Mouse (Mus musculus): ENCODE results near the gene Lrig2. TPM values are rescaled to one million over a fixed set of nuclear protein-coding genes. Genes with fewer than 3 reads are reported as not detected.

Gene Lrig2
- polyA plus RNA-seq, 1 experiment from 2014 or later: 33.8 TPM

- WGBS: 55% methylated on average over 3 of the region's 3 CpGs
- Histone ChIP-seq H3K4me2 (ENCODE audit: low read depth, low read length) (no peak overlapping the region), H3K9me3 (ENCODE audit: control insufficient read depth, low read length) (no peaks in the 10 kb centered on the region), H3K9ac (replicated peaks; ENCODE audit: low read depth, low read length) (no peak overlapping the region), H3K4me3 (ENCODE audit: low read depth, low read length) (no peak overlapping the region), H3K36me3 (ENCODE audit: control insufficient read depth, insufficient read depth, low read length) (peaks cover 23% of the 10 kb centered on the region), H3K27ac (ENCODE audit: low read depth, low read length) (no peak overlapping the region), H3K4me1 (ENCODE audit: control insufficient read depth, insufficient read depth, low read length) (no peaks in the 10 kb centered on the region), H3K27me3 (ENCODE audit: control insufficient read depth, insufficient read depth, low read length) (no peaks in the 10 kb centered on the region)
- no peak for ATAC-seq (ENCODE audit: low read depth)
Observed at GRCm38 (mm10) chr3:104469421-104469820, 42.3 kb downstream of the Lrig2 start.

- Histone ChIP-seq H3K9me3 (ENCODE audit: control insufficient read depth, low read length) (no peaks in the 10 kb centered on the region), H3K4me2 (ENCODE audit: low read depth, low read length) (no peak overlapping the region), H3K9ac (replicated peaks; ENCODE audit: low read depth, low read length) (no peak overlapping the region), H3K4me3 (ENCODE audit: low read depth, low read length) (no peak overlapping the region), H3K4me1 (ENCODE audit: control insufficient read depth, insufficient read depth, low read length) (no peaks in the 10 kb centered on the region), H3K36me3 (ENCODE audit: control insufficient read depth, insufficient read depth, low read length) (peaks cover 58% of the 10 kb centered on the region), H3K27me3 (ENCODE audit: control insufficient read depth, insufficient read depth, low read length) (no peaks in the 10 kb centered on the region), H3K27ac (ENCODE audit: low read depth, low read length) (no peak overlapping the region)
- WGBS: 88% methylated on average over 2 of the region's 2 CpGs
- no peak for ATAC-seq (ENCODE audit: low read depth)
Observed at GRCm38 (mm10) chr3:104461226-104461625, 50.5 kb downstream of the Lrig2 start.

GRCm38 (mm10) chr3:104458588-104458987 is 53.1 kb downstream of the Lrig2 start:
- H3K9me3 ChIP-seq (ENCODE audit: control insufficient read depth, low read length): no peaks in the 10 kb centered on the region
- WGBS: 77% methylated on average over 1 of the region's 1 CpGs
- peaks cover 45% of the 10 kb centered on the region for H3K36me3 ChIP-seq (ENCODE audit: control insufficient read depth, insufficient read depth, low read length)
- no peaks in the 10 kb centered on the region for H3K27me3 ChIP-seq (ENCODE audit: control insufficient read depth, insufficient read depth, low read length)
- no peak overlapping the region for H3K9ac ChIP-seq (replicated peaks; ENCODE audit: low read depth, low read length)
- no peak for ATAC-seq (ENCODE audit: low read depth)
- H3K4me2 ChIP-seq (ENCODE audit: low read depth, low read length): no peak overlapping the region
- H3K27ac ChIP-seq (ENCODE audit: low read depth, low read length): no peak overlapping the region
- no peaks in the 10 kb centered on the region for H3K4me1 ChIP-seq (ENCODE audit: control insufficient read depth, insufficient read depth, low read length)
- H3K4me3 ChIP-seq (ENCODE audit: low read depth, low read length): no peak overlapping the region

GRCm38 (mm10) chr3:104455506-104456275 is 56.0 kb downstream of the Lrig2 start:
- H3K36me3 ChIP-seq (ENCODE audit: control insufficient read depth, insufficient read depth, low read length): peaks cover 24% of the 10 kb centered on the region
- 83% methylated on average over 10 of the region's 10 CpGs for WGBS
- H3K27me3 ChIP-seq (ENCODE audit: control insufficient read depth, insufficient read depth, low read length): no peaks in the 10 kb centered on the region
- H3K4me3 ChIP-seq (ENCODE audit: low read depth, low read length): no peak overlapping the region
- H3K9ac ChIP-seq (replicated peaks; ENCODE audit: low read depth, low read length): no peak overlapping the region
- no peaks in the 10 kb centered on the region for H3K4me1 ChIP-seq (ENCODE audit: control insufficient read depth, insufficient read depth, low read length)
- H3K27ac ChIP-seq (ENCODE audit: low read depth, low read length): no peak overlapping the region
- ATAC-seq (ENCODE audit: low read depth): no peak
- no peaks in the 10 kb centered on the region for H3K9me3 ChIP-seq (ENCODE audit: control insufficient read depth, low read length)
- H3K4me2 ChIP-seq (ENCODE audit: low read depth, low read length): no peak overlapping the region

GRCm38 (mm10) chr3:104447240-104447639 is 64.5 kb downstream of the Lrig2 start:
- 78% methylated on average over 2 of the region's 2 CpGs for WGBS

GRCm38 (mm10) chr3:104446689-104447088 is 65.0 kb downstream of the Lrig2 start:
- Histone ChIP-seq H3K27me3 (ENCODE audit: control insufficient read depth, insufficient read depth, low read length) (no peaks in the 10 kb centered on the region), H3K36me3 (ENCODE audit: control insufficient read depth, insufficient read depth, low read length) (no peaks in the 10 kb centered on the region), H3K27ac (ENCODE audit: low read depth, low read length) (no peak overlapping the region), H3K4me3 (ENCODE audit: low read depth, low read length) (no peak overlapping the region), H3K9ac (replicated peaks; ENCODE audit: low read depth, low read length) (no peak overlapping the region), H3K4me1 (ENCODE audit: control insufficient read depth, insufficient read depth, low read length) (no peaks in the 10 kb centered on the region), H3K9me3 (ENCODE audit: control insufficient read depth, low read length) (no peaks in the 10 kb centered on the region), H3K4me2 (ENCODE audit: low read depth, low read length) (no peak overlapping the region)
- 78% methylated on average over 6 of the region's 6 CpGs for WGBS
- no peak for ATAC-seq (ENCODE audit: low read depth)

More at GRCm38 (mm10) chr3:104447240-104447639, 64.5 kb downstream of the Lrig2 start:
- no peaks in the 10 kb centered on the region for H3K4me1 ChIP-seq (ENCODE audit: control insufficient read depth, insufficient read depth, low read length)
- no peaks in the 10 kb centered on the region for H3K36me3 ChIP-seq (ENCODE audit: control insufficient read depth, insufficient read depth, low read length)
- no peak for ATAC-seq (ENCODE audit: low read depth)
- no peaks in the 10 kb centered on the region for H3K9me3 ChIP-seq (ENCODE audit: control insufficient read depth, low read length)
- no peak overlapping the region for H3K9ac ChIP-seq (replicated peaks; ENCODE audit: low read depth, low read length)
- H3K4me3 ChIP-seq (ENCODE audit: low read depth, low read length): no peak overlapping the region
- H3K27ac ChIP-seq (ENCODE audit: low read depth, low read length): no peak overlapping the region
- H3K27me3 ChIP-seq (ENCODE audit: control insufficient read depth, insufficient read depth, low read length): no peaks in the 10 kb centered on the region
- no peak overlapping the region for H3K4me2 ChIP-seq (ENCODE audit: low read depth, low read length)

- H3K4me1 ChIP-seq (ENCODE audit: control insufficient read depth, insufficient read depth, low read length): no peaks in the 10 kb centered on the region
- no peaks in the 10 kb centered on the region for H3K27me3 ChIP-seq (ENCODE audit: control insufficient read depth, insufficient read depth, low read length)
- no peak overlapping the region for H3K4me3 ChIP-seq (ENCODE audit: low read depth, low read length)
- no peaks in the 10 kb centered on the region for H3K36me3 ChIP-seq (ENCODE audit: control insufficient read depth, insufficient read depth, low read length)
- no peaks in the 10 kb centered on the region for H3K9me3 ChIP-seq (ENCODE audit: control insufficient read depth, low read length)
- no peak overlapping the region for H3K4me2 ChIP-seq (ENCODE audit: low read depth, low read length)
- no peak overlapping the region for H3K9ac ChIP-seq (replicated peaks; ENCODE audit: low read depth, low read length)
- ATAC-seq (ENCODE audit: low read depth): no peak
- H3K27ac ChIP-seq (ENCODE audit: low read depth, low read length): no peak overlapping the region
- WGBS: 56% methylated on average over 6 of the region's 6 CpGs
Observed at GRCm38 (mm10) chr3:104445576-104445975, 66.1 kb downstream of the Lrig2 start.

GRCm38 (mm10) chr3:104444946-104445460 is 66.7 kb downstream of the Lrig2 start:
- Histone ChIP-seq H3K27me3 (ENCODE audit: control insufficient read depth, insufficient read depth, low read length) (no peaks in the 10 kb centered on the region), H3K4me1 (ENCODE audit: control insufficient read depth, insufficient read depth, low read length) (no peaks in the 10 kb centered on the region), H3K4me2 (ENCODE audit: low read depth, low read length) (no peak overlapping the region), H3K9ac (replicated peaks; ENCODE audit: low read depth, low read length) (no peak overlapping the region), H3K27ac (ENCODE audit: low read depth, low read length) (no peak overlapping the region), H3K36me3 (ENCODE audit: control insufficient read depth, insufficient read depth, low read length) (no peaks in the 10 kb centered on the region), H3K9me3 (ENCODE audit: control insufficient read depth, low read length) (no peaks in the 10 kb centered on the region), H3K4me3 (ENCODE audit: low read depth, low read length) (no peak overlapping the region)
- no peak for ATAC-seq (ENCODE audit: low read depth)
- 71% methylated on average over 3 of the region's 3 CpGs for WGBS

GRCm38 (mm10) chr3:104444082-104444481 is 67.6 kb downstream of the Lrig2 start:
- no peaks in the 10 kb centered on the region for H3K36me3 ChIP-seq (ENCODE audit: control insufficient read depth, insufficient read depth, low read length)

More at GRCm38 (mm10) chr3:104444082-104444481, 67.6 kb downstream of the Lrig2 start:
- ATAC-seq (ENCODE audit: low read depth): no peak
- H3K9ac ChIP-seq (replicated peaks; ENCODE audit: low read depth, low read length): no peak overlapping the region
- H3K27ac ChIP-seq (ENCODE audit: low read depth, low read length): no peak overlapping the region
- no peaks in the 10 kb centered on the region for H3K27me3 ChIP-seq (ENCODE audit: control insufficient read depth, insufficient read depth, low read length)
- 81% methylated on average over 3 of the region's 3 CpGs for WGBS
- no peak overlapping the region for H3K4me3 ChIP-seq (ENCODE audit: low read depth, low read length)
- no peak overlapping the region for H3K4me2 ChIP-seq (ENCODE audit: low read depth, low read length)
- H3K9me3 ChIP-seq (ENCODE audit: control insufficient read depth, low read length): no peaks in the 10 kb centered on the region
- no peaks in the 10 kb centered on the region for H3K4me1 ChIP-seq (ENCODE audit: control insufficient read depth, insufficient read depth, low read length)

Data from neural tube, embryonic 14.5 days (tissue).